Mouse (Mus musculus): Measurements from ENCODE around the gene Rbmxl1. TPM values are rescaled to one million over a fixed set of nuclear protein-coding genes. Genes with fewer than 3 reads are reported as not detected.
"Not testable (repeated sequence)": the region's sequence is repeated elsewhere in the genome, so short reads cannot be mapped to it uniquely, and the experiment has no call there.

Gene Rbmxl1
- polyA plus RNA-seq, 1 experiment from 2014 or later, result 67.1 TPM

DNA sequence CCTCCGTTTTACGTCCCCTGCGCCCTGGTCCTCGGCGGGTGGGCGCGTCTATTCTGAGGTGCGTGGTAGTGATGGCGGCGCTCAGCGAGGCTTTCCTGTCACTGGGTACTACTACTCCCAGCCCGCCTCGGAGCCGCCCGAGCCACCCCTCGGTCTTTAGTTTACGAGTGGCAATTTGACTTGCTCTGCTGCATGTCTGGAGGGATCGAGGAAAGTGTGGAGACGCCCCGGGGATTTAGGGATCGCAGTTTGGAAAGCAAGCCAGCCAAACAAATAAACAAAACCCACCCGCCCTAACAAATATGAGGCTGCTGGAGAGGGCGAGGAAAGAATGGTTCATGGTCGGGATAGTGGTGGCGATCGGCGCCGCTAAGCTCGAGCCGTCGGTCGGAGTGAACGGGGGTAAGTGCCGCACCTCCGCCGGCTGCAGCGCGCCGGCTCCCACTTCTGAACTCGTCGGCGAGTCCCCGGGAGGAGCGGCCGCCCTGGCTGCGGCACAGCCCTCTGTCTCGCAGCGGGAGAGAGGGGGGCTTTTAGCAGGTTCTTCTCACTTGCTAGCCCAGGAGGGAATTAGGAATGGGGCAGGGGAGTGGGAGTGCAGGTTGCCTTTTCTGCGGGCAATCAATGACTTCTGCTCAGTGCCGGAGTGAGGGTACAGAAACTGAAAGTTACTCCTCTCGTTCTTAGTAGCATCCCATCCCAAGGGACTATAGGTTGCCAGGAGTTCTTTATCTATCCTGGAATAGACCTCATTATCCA lies 754 bp upstream of the Rbmxl1 start, which contains the start of gene Slc10a7:
Gene Slc10a7 (plus strand): TSS at position 74 of the 759 bp plus-strand sequence.
- H3K9ac ChIP-seq (ENCODE audit: low read depth, low read length), result peak within 1 kb of the TSS; percentile 86
- no peaks in the 10 kb centered on the region for H3K27me3 ChIP-seq (ENCODE audit: control insufficient read depth, insufficient read depth, low read depth, low read length)
- H3K4me3 ChIP-seq (ENCODE audit: low read depth, low read length), result peak within 1 kb of the TSS; percentile 89
- no peaks in the 10 kb centered on the region for H3K9me3 ChIP-seq (replicated peaks; ENCODE audit: control insufficient read depth, low read length)
- peak within 1 kb of the TSS; percentile 98 for H3K4me2 ChIP-seq (ENCODE audit: low read depth, low read length)
- H3K36me3 ChIP-seq (ENCODE audit: control insufficient read depth, insufficient read depth), result peaks cover 5% of the 10 kb centered on the region
- WGBS (ENCODE audit: insufficient replicate concordance), result under 1% methylated on average over 51 of the region's 51 CpGs
- peak within 1 kb of the TSS; percentile 94 for H3K27ac ChIP-seq (ENCODE audit: low read length)
- peak; percentile 88 for ATAC-seq (ENCODE audit: low read depth)
- peaks cover 9% of the 10 kb centered on the region for H3K4me1 ChIP-seq (ENCODE audit: control insufficient read depth, low read depth, low read length)

DNA sequence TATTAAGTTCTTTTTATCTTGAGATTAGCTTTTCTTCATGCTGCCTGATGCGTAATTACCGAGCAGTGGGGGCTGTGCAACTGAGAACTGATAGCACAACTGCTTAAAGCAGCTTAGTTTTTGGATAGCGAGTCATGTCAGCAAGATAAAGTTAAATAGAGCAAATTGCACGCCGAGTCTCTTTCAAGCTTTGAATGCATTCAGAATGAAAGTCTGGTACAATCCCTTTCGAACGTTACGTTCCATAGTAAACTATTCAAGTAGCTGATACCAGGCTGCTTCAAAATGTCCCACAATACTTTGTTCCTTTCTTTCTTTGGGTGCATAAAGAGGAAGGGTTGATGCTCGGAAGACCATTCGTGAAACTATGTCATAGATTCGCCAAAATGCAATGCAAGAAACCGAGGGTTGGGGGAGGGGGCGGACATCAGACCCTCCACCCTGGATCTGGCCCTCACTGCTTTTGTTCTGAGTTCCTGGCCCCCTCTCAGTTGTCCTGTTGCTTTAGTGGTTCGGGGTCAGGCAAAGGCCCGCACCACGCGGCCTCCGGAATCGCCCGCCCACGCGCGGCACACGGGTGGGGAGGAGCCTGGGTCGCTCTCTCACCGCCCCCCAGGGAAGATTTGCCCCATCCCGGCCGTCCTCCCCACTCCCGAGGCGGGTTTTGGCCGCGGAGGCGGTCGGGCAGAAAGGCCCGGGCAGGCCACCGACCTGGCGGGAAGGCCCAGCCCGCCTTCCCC lies 549 bp downstream of the Rbmxl1 start:
- Histone ChIP-seq H3K9me3 (replicated peaks; ENCODE audit: control insufficient read depth, low read length) (no peaks in the 10 kb centered on the region), H3K4me3 (ENCODE audit: low read depth, low read length) (peak overlapping the region; percentile 89), H3K4me1 (ENCODE audit: control insufficient read depth, low read depth, low read length) (peaks cover 9% of the 10 kb centered on the region), H3K9ac (ENCODE audit: low read depth, low read length) (peak overlapping the region; percentile 86), H3K27me3 (ENCODE audit: control insufficient read depth, insufficient read depth, low read depth, low read length) (no peaks in the 10 kb centered on the region), H3K36me3 (ENCODE audit: control insufficient read depth, insufficient read depth) (peaks cover 7% of the 10 kb centered on the region), H3K27ac (ENCODE audit: low read length) (peak overlapping the region; percentile 94), H3K4me2 (ENCODE audit: low read depth, low read length) (peak overlapping the region; percentile 98)
- 1% methylated on average over 37 of the region's 38 CpGs for WGBS (ENCODE audit: insufficient replicate concordance)
- peak; percentile 30 for ATAC-seq (ENCODE audit: low read depth)

- no peak overlapping the region for H3K27ac ChIP-seq (ENCODE audit: low read length)
- no peak overlapping the region for H3K9ac ChIP-seq (ENCODE audit: low read depth, low read length)
- H3K4me3 ChIP-seq (ENCODE audit: low read depth, low read length), result no peak overlapping the region
- H3K9me3 ChIP-seq (replicated peaks; ENCODE audit: control insufficient read depth, low read length), result no peaks in the 10 kb centered on the region
- H3K36me3 ChIP-seq (ENCODE audit: control insufficient read depth, insufficient read depth), result peaks cover 7% of the 10 kb centered on the region
- peaks cover 4% of the 10 kb centered on the region for H3K4me1 ChIP-seq (ENCODE audit: control insufficient read depth, low read depth, low read length)
- 72% methylated on average over 2 of the region's 2 CpGs for WGBS (ENCODE audit: insufficient replicate concordance)
- H3K27me3 ChIP-seq (ENCODE audit: control insufficient read depth, insufficient read depth, low read depth, low read length), result no peaks in the 10 kb centered on the region
- no peak overlapping the region for H3K4me2 ChIP-seq (ENCODE audit: low read depth, low read length)
- no peak for ATAC-seq (ENCODE audit: low read depth)
Measured at GRCm38 (mm10) chr8:78502706-78503105, 6.0 kb downstream of the Rbmxl1 start.

DNA sequence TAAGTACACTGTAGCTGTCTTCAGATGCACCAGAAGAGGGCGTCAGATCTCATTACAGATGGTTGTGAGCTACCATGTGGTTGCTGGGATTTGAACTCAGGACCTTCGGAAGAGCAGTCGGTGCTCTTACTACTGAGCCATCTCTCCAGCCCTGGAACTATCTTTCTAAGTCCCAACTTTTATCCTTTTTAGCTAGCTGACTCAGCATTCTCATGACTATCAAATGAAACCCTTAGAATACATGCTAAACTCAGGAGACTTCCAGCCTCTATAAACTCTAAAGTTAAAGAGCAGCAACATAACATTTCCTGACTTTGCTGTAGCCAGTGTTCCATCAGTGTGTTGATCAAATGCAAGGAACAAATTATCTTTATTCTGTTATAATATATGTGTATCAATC lies 12.4 kb downstream of the Rbmxl1 start:
- H3K27me3 ChIP-seq (ENCODE audit: control insufficient read depth, insufficient read depth, low read depth, low read length); H3K4me2 ChIP-seq (ENCODE audit: low read depth, low read length); ATAC-seq (ENCODE audit: low read depth); H3K36me3 ChIP-seq (ENCODE audit: control insufficient read depth, insufficient read depth); H3K27ac ChIP-seq (ENCODE audit: low read length); H3K9me3 ChIP-seq (replicated peaks; ENCODE audit: control insufficient read depth, low read length); H3K9ac ChIP-seq (ENCODE audit: low read depth, low read length); H3K4me3 ChIP-seq (ENCODE audit: low read depth, low read length); H3K4me1 ChIP-seq (ENCODE audit: control insufficient read depth, low read depth, low read length): not testable (repeated sequence)
- 68% methylated on average over 3 of the region's 3 CpGs for WGBS (ENCODE audit: insufficient replicate concordance)

- no peak overlapping the region for H3K4me3 ChIP-seq (ENCODE audit: low read depth, low read length)
- H3K36me3 ChIP-seq (ENCODE audit: control insufficient read depth, insufficient read depth), result no peaks in the 10 kb centered on the region
- no peak overlapping the region for H3K4me2 ChIP-seq (ENCODE audit: low read depth, low read length)
- no peak overlapping the region for H3K27ac ChIP-seq (ENCODE audit: low read length)
- WGBS (ENCODE audit: insufficient replicate concordance), result 38% methylated on average over 2 of the region's 2 CpGs
- H3K27me3 ChIP-seq (ENCODE audit: control insufficient read depth, insufficient read depth, low read depth, low read length), result no peaks in the 10 kb centered on the region
- H3K4me1 ChIP-seq (ENCODE audit: control insufficient read depth, low read depth, low read length), result no peaks in the 10 kb centered on the region
- no peaks in the 10 kb centered on the region for H3K9me3 ChIP-seq (replicated peaks; ENCODE audit: control insufficient read depth, low read length)
- ATAC-seq (ENCODE audit: low read depth), result no peak
- no peak overlapping the region for H3K9ac ChIP-seq (ENCODE audit: low read depth, low read length)
Measured at GRCm38 (mm10) chr8:78493031-78493430, 15.7 kb downstream of the Rbmxl1 start.

GRCm38 (mm10) chr8:78489733-78490132 lies 19.0 kb downstream of the Rbmxl1 start:
- WGBS (ENCODE audit: insufficient replicate concordance), result 68% methylated on average over 3 of the region's 3 CpGs
- H3K4me2 ChIP-seq (ENCODE audit: low read depth, low read length), result no peak overlapping the region
- H3K9ac ChIP-seq (ENCODE audit: low read depth, low read length), result no peak overlapping the region
- no peak overlapping the region for H3K4me3 ChIP-seq (ENCODE audit: low read depth, low read length)
- ATAC-seq (ENCODE audit: low read depth), result no peak
- H3K36me3 ChIP-seq (ENCODE audit: control insufficient read depth, insufficient read depth), result no peaks in the 10 kb centered on the region
- no peak overlapping the region for H3K27ac ChIP-seq (ENCODE audit: low read length)
- no peaks in the 10 kb centered on the region for H3K4me1 ChIP-seq (ENCODE audit: control insufficient read depth, low read depth, low read length)
- no peaks in the 10 kb centered on the region for H3K9me3 ChIP-seq (replicated peaks; ENCODE audit: control insufficient read depth, low read length)
- no peaks in the 10 kb centered on the region for H3K27me3 ChIP-seq (ENCODE audit: control insufficient read depth, insufficient read depth, low read depth, low read length)

DNA sequence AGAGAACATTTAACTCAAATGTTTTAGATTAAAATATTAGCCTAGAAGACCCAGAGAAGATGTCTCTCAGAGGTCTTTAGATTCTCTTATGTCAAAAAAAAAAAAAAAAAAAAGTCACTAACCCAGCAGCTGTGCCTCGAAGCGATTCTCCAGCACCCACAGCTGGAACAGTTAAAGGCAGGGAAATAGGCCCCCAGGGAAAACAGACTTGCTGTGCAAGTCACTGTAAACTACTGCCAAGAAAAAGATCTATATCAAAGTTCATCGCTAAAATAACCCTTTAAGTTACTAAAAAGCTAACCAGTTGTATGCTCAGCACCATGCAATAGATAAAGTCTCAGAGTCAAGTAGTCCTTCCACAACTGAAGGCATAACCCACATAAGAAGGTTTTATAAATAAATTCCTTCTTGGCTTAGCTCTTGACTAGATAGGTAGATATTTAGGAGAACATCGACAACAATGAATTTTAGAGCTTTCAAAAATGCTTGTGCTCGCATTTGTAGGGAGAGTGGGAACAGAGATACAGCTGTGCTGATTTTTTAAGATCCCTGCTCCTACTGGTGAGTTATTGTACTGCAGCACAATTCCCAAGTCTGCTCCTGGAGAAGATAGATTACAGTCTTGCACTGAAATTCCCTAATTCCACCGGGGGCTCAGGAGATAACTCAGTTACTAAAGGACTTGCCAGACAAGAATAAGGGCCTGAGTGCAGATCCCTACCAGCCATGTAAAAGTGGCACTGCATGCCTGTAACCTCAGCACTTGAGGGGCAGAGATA lies 31.5 kb downstream of the Rbmxl1 start:
- H3K4me2 ChIP-seq (ENCODE audit: low read depth, low read length), result no peak overlapping the region
- no peak overlapping the region for H3K4me3 ChIP-seq (ENCODE audit: low read depth, low read length)
- H3K27ac ChIP-seq (ENCODE audit: low read length), result no peak overlapping the region
- H3K9ac ChIP-seq (ENCODE audit: low read depth, low read length), result no peak overlapping the region
- H3K9me3 ChIP-seq (replicated peaks; ENCODE audit: control insufficient read depth, low read length), result no peaks in the 10 kb centered on the region
- no peaks in the 10 kb centered on the region for H3K27me3 ChIP-seq (ENCODE audit: control insufficient read depth, insufficient read depth, low read depth, low read length)
- no peaks in the 10 kb centered on the region for H3K4me1 ChIP-seq (ENCODE audit: control insufficient read depth, low read depth, low read length)
- no peak for ATAC-seq (ENCODE audit: low read depth)
- 45% methylated on average over 6 of the region's 6 CpGs for WGBS (ENCODE audit: insufficient replicate concordance)
- H3K36me3 ChIP-seq (ENCODE audit: control insufficient read depth, insufficient read depth), result no peaks in the 10 kb centered on the region

- WGBS (ENCODE audit: insufficient replicate concordance), result 72% methylated on average over 2 of the region's 2 CpGs
- no peaks in the 10 kb centered on the region for H3K27me3 ChIP-seq (ENCODE audit: control insufficient read depth, insufficient read depth, low read depth, low read length)
- no peak overlapping the region for H3K9ac ChIP-seq (ENCODE audit: low read depth, low read length)
- H3K4me2 ChIP-seq (ENCODE audit: low read depth, low read length), result no peak overlapping the region
- no peak overlapping the region for H3K4me3 ChIP-seq (ENCODE audit: low read depth, low read length)
- no peaks in the 10 kb centered on the region for H3K36me3 ChIP-seq (ENCODE audit: control insufficient read depth, insufficient read depth)
- ATAC-seq (ENCODE audit: low read depth), result no peak
- H3K9me3 ChIP-seq (replicated peaks; ENCODE audit: control insufficient read depth, low read length), result no peaks in the 10 kb centered on the region
- H3K27ac ChIP-seq (ENCODE audit: low read length), result no peak overlapping the region
- no peaks in the 10 kb centered on the region for H3K4me1 ChIP-seq (ENCODE audit: control insufficient read depth, low read depth, low read length)
Measured at GRCm38 (mm10) chr8:78467889-78468288, 40.8 kb downstream of the Rbmxl1 start.

All from liver, embryonic 16.5 days (tissue).